Mouse (Mus musculus) heart, embryonic 12.5 days (tissue): Measurements from ENCODE around the gene Cebpa. TPM values are rescaled to one million over a fixed set of nuclear protein-coding genes. Genes with fewer than 3 reads are reported as not detected.

Source experiments
- ATAC-seq: fragments of 200-750 bp; cut with Nextera tagmentation; 2 replicates; pipeline ENCODE4 v1.8.0; 2017; ENCODE audit warnings: moderate TSS enrichment, moderate library complexity; ENCODE audit not compliant: insufficient number of reproducible peaks, low FRiP score
- H3K27ac ChIP-seq: fragments of 300-500 bp; sonication (generic); 2 replicates; pipeline ENCODE4 v1.5.1; 2016; ENCODE audit warnings: mild to moderate bottlenecking, moderate library complexity; ENCODE audit not compliant: poor library complexity, severe bottlenecking
- H3K27me3 ChIP-seq: fragments of 300-500 bp; sonication (generic); replicated peaks from 2 replicates; pipeline ENCODE4 v1.6.1; 2016; ENCODE audit warnings: mild to moderate bottlenecking, moderate library complexity
- H3K36me3 ChIP-seq: fragments of 300-500 bp; sonication (generic); 2 replicates; pipeline ENCODE4 v1.6.1; 2016; ENCODE audit warnings: mild to moderate bottlenecking, moderate library complexity
- H3K4me1 ChIP-seq: fragments of 300-500 bp; sonication (generic); replicated peaks from 2 replicates; pipeline ENCODE4 v1.6.1; 2016; ENCODE audit warnings: mild to moderate bottlenecking
- H3K4me2 ChIP-seq: fragments of 300-500 bp; sonication (generic); 2 replicates; pipeline ENCODE4 v1.6.1; 2016; ENCODE audit warnings: mild to moderate bottlenecking, moderate library complexity
- H3K4me3 ChIP-seq: fragments of 300-500 bp; sonication (generic); 2 replicates; pipeline ENCODE4 v1.5.1; 2016; ENCODE audit warnings: mild to moderate bottlenecking
- H3K9ac ChIP-seq: fragments of 300-500 bp; sonication (generic); 2 replicates; pipeline ENCODE4 v1.6.1; 2016; ENCODE audit warnings: mild to moderate bottlenecking, moderate library complexity
- H3K9me3 ChIP-seq: fragments of 300-500 bp; sonication (generic); replicated peaks from 2 replicates; pipeline ENCODE4 v1.6.1; 2016; ENCODE audit warnings: mild to moderate bottlenecking, moderate library complexity
- WGBS: fragments of 180-500 bp; shearing (Covaris S2); methylation state at CpG from one replicate; pipeline ENCODE4 v1.1.7; 2016; 5-methylcytosine and 5-hydroxymethylcytosine counted together
- polyA plus RNA-seq: library from polyadenylated mRNA; unstranded; fragments of >200 nt; fragmentation: Nextera tagmentation; extraction: Ambion mirVana; gene quantifications from 2 replicates; pipeline ENCODE4 v1.2.1, GENCODE M21; 2016

Gene Cebpa
- polyA plus RNA-seq = 0.64 and 0.92 TPM in 2 replicates

DNA sequence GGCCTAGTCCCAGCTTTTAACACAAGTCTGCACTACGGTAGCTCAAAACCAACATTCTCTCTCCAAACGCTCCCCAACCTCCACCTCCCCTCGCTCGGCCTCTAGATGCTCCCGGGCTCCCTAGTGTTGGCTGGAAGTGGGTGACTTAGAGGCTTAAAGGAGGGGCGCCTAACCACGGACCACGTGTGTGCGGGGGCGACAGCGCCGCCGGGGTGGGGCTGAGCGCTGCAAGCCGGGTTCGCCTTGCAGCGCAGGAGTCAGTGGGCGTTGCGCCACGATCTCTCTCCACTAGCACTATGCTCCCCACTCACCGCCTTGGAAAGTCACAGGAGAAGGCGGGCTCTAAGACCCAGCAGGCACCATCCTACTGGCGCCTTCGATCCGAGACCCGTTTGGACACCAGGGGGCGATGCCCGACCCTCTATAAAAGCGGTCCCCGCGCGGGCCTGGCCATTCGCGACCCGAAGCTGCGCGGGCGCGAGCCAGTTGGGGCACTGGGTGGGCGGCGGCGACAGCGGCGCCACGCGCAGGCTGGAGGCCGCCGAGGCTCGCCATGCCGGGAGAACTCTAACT is at the start of gene Cebpa:
Gene Cebpa, plus strand, starts transcription at position 453 of the 573 bp plus-strand sequence.
- Histone ChIP-seq H3K9me3 (no peaks in the 10 kb centered on the region), H3K27me3 (peaks cover 80% of the 10 kb centered on the region), H3K27ac (no peak within 1 kb of the TSS), H3K9ac (peak within 1 kb of the TSS; percentile 60), H3K4me3 (peak within 1 kb of the TSS; percentile 58), H3K4me1 (peaks cover 14% of the 10 kb centered on the region), H3K4me2 (peak within 1 kb of the TSS; percentile 95), H3K36me3 (no peaks in the 10 kb centered on the region)
- WGBS = under 1% methylated on average over 50 of the region's 50 CpGs
- peak; percentile 85 for ATAC-seq

- Histone ChIP-seq H3K9me3 (no peaks in the 10 kb centered on the region), H3K9ac (no peak overlapping the region), H3K4me3 (no peak overlapping the region), H3K4me2 (no peak overlapping the region), H3K4me1 (peaks cover 7% of the 10 kb centered on the region; the same call in 1 of the 2 replicates), H3K36me3 (no peaks in the 10 kb centered on the region), H3K27me3 (no peaks in the 10 kb centered on the region), H3K27ac (no peak overlapping the region)
- ATAC-seq = no peak
- 32% methylated on average over 5 of the region's 5 CpGs for WGBS
Measured at GRCm38 (mm10) chr7:35076645-35077044, 42.4 kb upstream of the Cebpa start.

DNA sequence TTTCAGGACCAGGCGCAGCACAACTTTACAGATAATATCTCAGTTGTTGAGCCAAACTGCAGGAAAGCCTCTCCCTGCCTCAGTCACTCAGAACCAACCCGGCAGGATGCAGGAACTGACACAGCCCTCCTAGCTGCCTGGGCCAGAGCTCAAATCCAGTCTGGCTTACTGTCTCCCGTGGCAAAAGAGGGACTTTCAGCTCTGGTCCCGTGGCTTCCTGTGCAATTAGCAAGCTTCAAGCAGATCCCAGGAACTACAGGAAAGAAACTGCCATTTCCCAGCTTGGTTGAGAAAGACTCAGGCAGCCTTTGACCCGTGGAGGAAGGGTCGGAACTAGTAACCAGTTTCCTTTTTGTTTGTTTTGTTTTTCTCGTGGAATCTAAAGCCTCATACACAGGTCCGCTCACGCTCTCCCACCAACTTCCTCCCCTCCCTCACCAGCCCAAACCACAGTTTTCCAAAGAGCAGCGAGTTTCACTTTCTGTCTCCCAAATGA is 38.2 kb upstream of the Cebpa start:
- WGBS = 28% methylated on average over 10 of the region's 10 CpGs
- H3K9ac ChIP-seq = 0 out of 2 replicates have a peak overlapping the region, but pooled peaks have one; percentile 16
- H3K4me1 ChIP-seq = peaks cover 7% of the 10 kb centered on the region
- no peaks in the 10 kb centered on the region for H3K9me3 ChIP-seq
- H3K4me3 ChIP-seq = peak overlapping the region; percentile 9; the same call in 1 of the 2 replicates
- H3K4me2 ChIP-seq = peak overlapping the region; percentile 46
- no peak overlapping the region for H3K27ac ChIP-seq
- H3K36me3 ChIP-seq = no peaks in the 10 kb centered on the region
- H3K27me3 ChIP-seq = no peaks in the 10 kb centered on the region; the same call in 1 of the 2 replicates
- no peak for ATAC-seq

- H3K36me3 ChIP-seq = no peaks in the 10 kb centered on the region
- peak overlapping the region; percentile 9; the same call in 1 of the 2 replicates for H3K4me3 ChIP-seq
- peak overlapping the region; percentile 46 for H3K4me2 ChIP-seq
- H3K9me3 ChIP-seq = no peaks in the 10 kb centered on the region
- H3K9ac ChIP-seq = 0 out of 2 replicates have a peak overlapping the region, but pooled peaks have one; percentile 16
- H3K27me3 ChIP-seq = no peaks in the 10 kb centered on the region; the same call in 1 of the 2 replicates
- no peak for ATAC-seq
- H3K4me1 ChIP-seq = peaks cover 10% of the 10 kb centered on the region
- no peak overlapping the region for H3K27ac ChIP-seq
- WGBS = 62% methylated on average over 9 of the region's 9 CpGs
Measured at GRCm38 (mm10) chr7:35081406-35082104, 37.5 kb upstream of the Cebpa start.

DNA sequence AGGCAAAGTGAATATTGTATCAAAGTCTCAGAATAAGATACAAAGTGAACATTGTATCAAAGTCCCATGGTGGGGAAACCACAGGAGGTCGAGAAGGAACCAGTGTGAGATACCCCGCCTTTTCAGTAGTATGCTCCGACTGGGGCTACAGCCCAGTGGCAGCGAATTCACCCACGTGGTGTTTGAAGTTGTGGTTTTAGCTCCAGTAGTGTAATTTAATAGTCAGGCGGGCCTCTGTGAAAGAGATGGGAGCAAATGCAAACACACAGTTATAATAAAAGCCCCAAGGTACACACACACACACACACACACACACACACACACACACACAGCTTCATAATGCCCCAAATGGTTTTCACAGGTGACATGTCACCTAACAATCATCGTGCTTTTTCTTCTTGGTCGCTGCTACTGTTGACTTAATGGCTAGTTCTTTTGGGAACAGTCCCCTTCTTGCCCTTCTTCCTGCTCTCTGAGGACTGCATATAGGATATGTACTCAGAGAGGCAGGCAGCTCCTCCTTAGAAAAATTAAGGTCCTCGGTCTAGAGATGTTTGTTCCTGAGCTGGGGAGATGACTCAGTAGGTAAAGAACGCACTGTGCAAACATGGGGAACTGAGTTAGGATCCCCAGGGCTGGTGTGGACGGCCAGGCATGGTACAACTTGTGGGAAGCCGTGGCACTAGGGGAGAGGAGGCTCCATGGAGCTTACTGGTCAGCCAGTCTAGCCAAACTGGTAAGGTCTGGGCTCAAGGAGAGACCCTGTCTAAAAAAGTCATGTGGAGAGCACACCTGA is 34.3 kb upstream of the Cebpa start:
- Histone ChIP-seq H3K9ac (no peak overlapping the region), H3K27me3 (peaks cover 18% of the 10 kb centered on the region; the same call in 1 of the 2 replicates), H3K27ac (no peak overlapping the region), H3K4me2 (no peak overlapping the region), H3K9me3 (no peaks in the 10 kb centered on the region), H3K4me1 (peaks cover 11% of the 10 kb centered on the region), H3K36me3 (no peaks in the 10 kb centered on the region), H3K4me3 (no peak overlapping the region)
- ATAC-seq = no peak
- 73% methylated on average over 12 of the region's 12 CpGs for WGBS

GRCm38 (mm10) chr7:35086271-35086861 is 32.7 kb upstream of the Cebpa start:
- no peaks in the 10 kb centered on the region for H3K36me3 ChIP-seq
- H3K27me3 ChIP-seq = peaks cover 18% of the 10 kb centered on the region; the same call in 1 of the 2 replicates
- ATAC-seq = peak; percentile 48; the same call in 1 of the 2 replicates
- H3K4me1 ChIP-seq = peaks cover 6% of the 10 kb centered on the region
- peak overlapping the region; percentile 39; the same call in 1 of the 2 replicates for H3K9ac ChIP-seq
- peak overlapping the region; percentile 68 for H3K4me2 ChIP-seq
- peak overlapping the region; percentile 31 for H3K4me3 ChIP-seq
- no peak overlapping the region for H3K27ac ChIP-seq
- H3K9me3 ChIP-seq = no peaks in the 10 kb centered on the region
- WGBS = 2% methylated on average over 21 of the region's 21 CpGs

- H3K27me3 ChIP-seq = peaks cover 18% of the 10 kb centered on the region; the same call in 1 of the 2 replicates
- 67% methylated on average over 5 of the region's 5 CpGs for WGBS
- H3K9me3 ChIP-seq = 0 out of 2 replicates have a peak, but pooled peaks cover 3% of the 10 kb centered on the region
- H3K9ac ChIP-seq = no peak overlapping the region
- H3K4me2 ChIP-seq = no peak overlapping the region
- no peak overlapping the region for H3K4me3 ChIP-seq
- H3K36me3 ChIP-seq = no peaks in the 10 kb centered on the region
- no peak for ATAC-seq
- peaks cover 10% of the 10 kb centered on the region for H3K4me1 ChIP-seq
- H3K27ac ChIP-seq = no peak overlapping the region
Measured at GRCm38 (mm10) chr7:35090550-35090949, 28.5 kb upstream of the Cebpa start.

GRCm38 (mm10) chr7:35094975-35095678 is 24.0 kb upstream of the Cebpa start:
- no peak for ATAC-seq
- Histone ChIP-seq H3K9me3 (0 out of 2 replicates have a peak, but pooled peaks cover 3% of the 10 kb centered on the region), H3K4me2 (no peak overlapping the region), H3K4me1 (0 out of 2 replicates have a peak, but pooled peaks cover 11% of the 10 kb centered on the region), H3K36me3 (no peaks in the 10 kb centered on the region), H3K27ac (no peak overlapping the region), H3K27me3 (no peaks in the 10 kb centered on the region), H3K9ac (no peak overlapping the region), H3K4me3 (no peak overlapping the region)
- WGBS = 65% methylated on average over 9 of the region's 9 CpGs

DNA sequence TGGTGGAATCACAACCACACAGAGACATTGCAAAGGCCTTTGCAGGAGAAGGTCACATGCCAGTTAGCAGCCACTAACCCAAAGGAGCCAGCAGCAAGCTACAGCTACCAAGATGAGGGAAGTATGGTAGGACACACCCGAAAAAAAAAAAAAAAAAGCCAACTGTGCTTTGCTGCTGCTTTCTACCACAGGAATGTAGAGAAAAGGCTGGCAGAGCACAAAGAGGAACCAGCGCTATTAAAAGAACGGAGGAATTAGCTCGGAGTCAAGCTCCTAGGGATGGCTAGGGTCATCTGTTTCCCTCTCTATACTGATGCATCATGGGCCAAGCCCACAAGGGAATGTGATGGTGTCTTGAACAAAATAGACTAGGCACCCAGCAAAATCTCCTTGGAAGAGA is 20.3 kb upstream of the Cebpa start:
- no peak overlapping the region for H3K9ac ChIP-seq
- H3K9me3 ChIP-seq = peaks cover 9% of the 10 kb centered on the region
- no peak for ATAC-seq

DNA sequence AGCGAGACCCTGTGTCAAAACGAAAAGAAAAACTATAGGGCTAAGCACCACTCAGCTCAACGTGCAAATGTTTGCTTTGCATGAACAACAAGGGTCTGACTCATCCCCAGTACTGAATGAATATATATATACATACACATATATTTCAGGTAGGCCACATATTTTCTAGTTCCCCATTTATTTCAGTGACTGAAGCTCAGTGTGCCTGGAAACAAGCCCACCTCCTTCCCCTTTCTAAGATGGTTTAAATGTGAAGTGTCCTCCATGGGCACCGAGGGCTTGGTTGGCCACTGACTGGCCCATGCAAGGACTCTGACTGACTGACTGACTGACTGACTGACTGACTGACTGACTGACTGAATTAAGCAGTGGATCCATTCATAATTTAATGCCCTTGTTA is 19.6 kb upstream of the Cebpa start:
- 94% methylated on average over 4 of the region's 4 CpGs for WGBS
- Histone ChIP-seq H3K4me2 (no peak overlapping the region), H3K27ac (no peak overlapping the region), H3K27me3 (no peaks in the 10 kb centered on the region), H3K4me1 (0 out of 2 replicates have a peak, but pooled peaks cover 7% of the 10 kb centered on the region), H3K9me3 (peaks cover 6% of the 10 kb centered on the region), H3K4me3 (no peak overlapping the region), H3K36me3 (no peaks in the 10 kb centered on the region), H3K9ac (no peak overlapping the region)
- ATAC-seq = no peak

More for the DNA sequence above, 20.3 kb upstream of the Cebpa start:
- no peak overlapping the region for H3K4me3 ChIP-seq
- WGBS = 59% methylated on average over 4 of the region's 4 CpGs
- H3K27me3 ChIP-seq = no peaks in the 10 kb centered on the region
- no peak overlapping the region for H3K4me2 ChIP-seq
- no peak overlapping the region for H3K27ac ChIP-seq
- no peaks in the 10 kb centered on the region for H3K36me3 ChIP-seq
- H3K4me1 ChIP-seq = 0 out of 2 replicates have a peak, but pooled peaks cover 7% of the 10 kb centered on the region
